Mouse (Mus musculus): ENCODE results near the gene Fkbp2. TPM values are rescaled to one million over a fixed set of nuclear protein-coding genes. Genes with fewer than 3 reads are reported as not detected.

Gene Fkbp2
- polyA plus RNA-seq, 1 experiment from 2014 or later: 101 TPM

GRCm38 (mm10) chr19:6968491-6969271, 11.6 kb downstream of the Fkbp2 start:
- 16% methylated on average over 15 of the region's 15 CpGs for WGBS
- peak overlapping the region; percentile 47 for H3K4me2 ChIP-seq (ENCODE audit: low read length)
- no peaks in the 10 kb centered on the region for H3K36me3 ChIP-seq (ENCODE audit: control insufficient read depth, insufficient read depth)
- H3K4me1 ChIP-seq (replicated peaks; ENCODE audit: control insufficient read depth, insufficient read depth, low read length): peaks cover 14% of the 10 kb centered on the region
- peak overlapping the region; percentile 42 for H3K4me3 ChIP-seq (replicated peaks; ENCODE audit: low read length)
- H3K27ac ChIP-seq (ENCODE audit: low read length): no peak overlapping the region
- ATAC-seq: no peak
- no peaks in the 10 kb centered on the region for H3K9me3 ChIP-seq (ENCODE audit: control insufficient read depth, low read length)
- peaks cover 15% of the 10 kb centered on the region; the same call in 1 of the 2 replicates for H3K27me3 ChIP-seq (replicated peaks; ENCODE audit: control insufficient read depth, insufficient read depth, low read length)
- no peak overlapping the region for H3K9ac ChIP-seq (replicated peaks; ENCODE audit: low read depth, low read length)

GRCm38 (mm10) chr19:6956461-6956860, 23.8 kb downstream of the Fkbp2 start:
- Histone ChIP-seq H3K27me3 (replicated peaks; ENCODE audit: control insufficient read depth, insufficient read depth, low read length) (no peaks in the 10 kb centered on the region), H3K27ac (ENCODE audit: low read length) (no peak overlapping the region), H3K4me3 (replicated peaks; ENCODE audit: low read length) (no peak overlapping the region), H3K4me1 (replicated peaks; ENCODE audit: control insufficient read depth, insufficient read depth, low read length) (peaks cover 11% of the 10 kb centered on the region), H3K9me3 (ENCODE audit: control insufficient read depth, low read length) (no peaks in the 10 kb centered on the region), H3K4me2 (ENCODE audit: low read length) (no peak overlapping the region), H3K36me3 (ENCODE audit: control insufficient read depth, insufficient read depth) (no peaks in the 10 kb centered on the region), H3K9ac (replicated peaks; ENCODE audit: low read depth, low read length) (no peak overlapping the region)
- WGBS: 87% methylated on average over 10 of the region's 10 CpGs
- no peak for ATAC-seq

GRCm38 (mm10) chr19:6955424-6955823, 24.9 kb downstream of the Fkbp2 start:
- WGBS: 90% methylated on average over 7 of the region's 7 CpGs
- Histone ChIP-seq H3K4me2 (ENCODE audit: low read length) (no peak overlapping the region), H3K9me3 (ENCODE audit: control insufficient read depth, low read length) (no peaks in the 10 kb centered on the region)

GRCm38 (mm10) chr19:6954046-6954445, 26.3 kb downstream of the Fkbp2 start:
- 45% methylated on average over 9 of the region's 9 CpGs for WGBS

More at GRCm38 (mm10) chr19:6955424-6955823, 24.9 kb downstream of the Fkbp2 start:
- ATAC-seq: no peak
- Histone ChIP-seq H3K27me3 (replicated peaks; ENCODE audit: control insufficient read depth, insufficient read depth, low read length) (no peaks in the 10 kb centered on the region), H3K4me1 (replicated peaks; ENCODE audit: control insufficient read depth, insufficient read depth, low read length) (peaks cover 11% of the 10 kb centered on the region), H3K4me3 (replicated peaks; ENCODE audit: low read length) (no peak overlapping the region), H3K27ac (ENCODE audit: low read length) (no peak overlapping the region), H3K9ac (replicated peaks; ENCODE audit: low read depth, low read length) (no peak overlapping the region), H3K36me3 (ENCODE audit: control insufficient read depth, insufficient read depth) (no peaks in the 10 kb centered on the region)

GRCm38 (mm10) chr19:6952712-6953037, 27.6 kb downstream of the Fkbp2 start:
- peak overlapping the region; percentile 77 for H3K4me2 ChIP-seq (ENCODE audit: low read length)
- no peak for ATAC-seq
- no peak overlapping the region; the same call in 1 of the 2 replicates for H3K27ac ChIP-seq (ENCODE audit: low read length)
- peaks cover 17% of the 10 kb centered on the region for H3K4me1 ChIP-seq (replicated peaks; ENCODE audit: control insufficient read depth, insufficient read depth, low read length)
- no peak overlapping the region; the same call in 1 of the 2 replicates for H3K4me3 ChIP-seq (replicated peaks; ENCODE audit: low read length)
- no peaks in the 10 kb centered on the region for H3K27me3 ChIP-seq (replicated peaks; ENCODE audit: control insufficient read depth, insufficient read depth, low read length)
- 28% methylated on average over 3 of the region's 3 CpGs for WGBS
- no peaks in the 10 kb centered on the region for H3K9me3 ChIP-seq (ENCODE audit: control insufficient read depth, low read length)
- no peaks in the 10 kb centered on the region for H3K36me3 ChIP-seq (ENCODE audit: control insufficient read depth, insufficient read depth)
- peak overlapping the region; percentile 14; the same call in 1 of the 2 replicates for H3K9ac ChIP-seq (replicated peaks; ENCODE audit: low read depth, low read length)

More at GRCm38 (mm10) chr19:6954046-6954445, 26.3 kb downstream of the Fkbp2 start:
- Histone ChIP-seq H3K27me3 (replicated peaks; ENCODE audit: control insufficient read depth, insufficient read depth, low read length) (no peaks in the 10 kb centered on the region), H3K4me1 (replicated peaks; ENCODE audit: control insufficient read depth, insufficient read depth, low read length) (peaks cover 17% of the 10 kb centered on the region), H3K9ac (replicated peaks; ENCODE audit: low read depth, low read length) (no peak overlapping the region), H3K4me2 (ENCODE audit: low read length) (no peak overlapping the region), H3K9me3 (ENCODE audit: control insufficient read depth, low read length) (no peaks in the 10 kb centered on the region), H3K36me3 (ENCODE audit: control insufficient read depth, insufficient read depth) (no peaks in the 10 kb centered on the region), H3K4me3 (replicated peaks; ENCODE audit: low read length) (no peak overlapping the region), H3K27ac (ENCODE audit: low read length) (no peak overlapping the region)
- no peak for ATAC-seq

- H3K27me3 ChIP-seq (replicated peaks; ENCODE audit: control insufficient read depth, insufficient read depth, low read length): no peaks in the 10 kb centered on the region
- ATAC-seq: peak; percentile 39
- no peaks in the 10 kb centered on the region for H3K9me3 ChIP-seq (ENCODE audit: control insufficient read depth, low read length)
- peak overlapping the region; percentile 77 for H3K4me2 ChIP-seq (ENCODE audit: low read length)
- peak overlapping the region; percentile 95 for H3K27ac ChIP-seq (ENCODE audit: low read length)
- H3K4me1 ChIP-seq (replicated peaks; ENCODE audit: control insufficient read depth, insufficient read depth, low read length): peaks cover 17% of the 10 kb centered on the region
- no peaks in the 10 kb centered on the region for H3K36me3 ChIP-seq (ENCODE audit: control insufficient read depth, insufficient read depth)
- 3% methylated on average over 31 of the region's 31 CpGs for WGBS
- H3K4me3 ChIP-seq (replicated peaks; ENCODE audit: low read length): peak overlapping the region; percentile 68
- H3K9ac ChIP-seq (replicated peaks; ENCODE audit: low read depth, low read length): peak overlapping the region; percentile 76
These were observed 28.1 kb downstream of the Fkbp2 start for GRCm38 (mm10) chr19:6951994-6952711.

GRCm38 (mm10) chr19:6951381-6951968, 28.8 kb downstream of the Fkbp2 start:
- Histone ChIP-seq H3K27ac (ENCODE audit: low read length) (peak overlapping the region; percentile 95), H3K4me1 (replicated peaks; ENCODE audit: control insufficient read depth, insufficient read depth, low read length) (peaks cover 17% of the 10 kb centered on the region), H3K9me3 (ENCODE audit: control insufficient read depth, low read length) (no peaks in the 10 kb centered on the region), H3K9ac (replicated peaks; ENCODE audit: low read depth, low read length) (peak overlapping the region; percentile 76), H3K4me2 (ENCODE audit: low read length) (peak overlapping the region; percentile 77), H3K27me3 (replicated peaks; ENCODE audit: control insufficient read depth, insufficient read depth, low read length) (no peaks in the 10 kb centered on the region), H3K4me3 (replicated peaks; ENCODE audit: low read length) (peak overlapping the region; percentile 68), H3K36me3 (ENCODE audit: control insufficient read depth, insufficient read depth) (no peaks in the 10 kb centered on the region)
- under 1% methylated on average over 35 of the region's 35 CpGs for WGBS
- ATAC-seq: peak; percentile 90

- Histone ChIP-seq H3K4me2 (ENCODE audit: low read length) (peak overlapping the region; percentile 77), H3K27ac (ENCODE audit: low read length) (peak overlapping the region; percentile 95), H3K36me3 (ENCODE audit: control insufficient read depth, insufficient read depth) (peaks cover 2% of the 10 kb centered on the region; the same call in 1 of the 2 replicates), H3K4me1 (replicated peaks; ENCODE audit: control insufficient read depth, insufficient read depth, low read length) (peaks cover 17% of the 10 kb centered on the region), H3K4me3 (replicated peaks; ENCODE audit: low read length) (peak overlapping the region; percentile 68), H3K27me3 (replicated peaks; ENCODE audit: control insufficient read depth, insufficient read depth, low read length) (no peaks in the 10 kb centered on the region), H3K9me3 (ENCODE audit: control insufficient read depth, low read length) (no peaks in the 10 kb centered on the region), H3K9ac (replicated peaks; ENCODE audit: low read depth, low read length) (peak overlapping the region; percentile 76)
- under 1% methylated on average over 28 of the region's 28 CpGs for WGBS
- ATAC-seq: peak; percentile 65
These were observed 29.6 kb downstream of the Fkbp2 start for GRCm38 (mm10) chr19:6950613-6951153.

GRCm38 (mm10) chr19:6949951-6950350, 30.4 kb downstream of the Fkbp2 start:
- Histone ChIP-seq H3K9me3 (ENCODE audit: control insufficient read depth, low read length) (no peaks in the 10 kb centered on the region), H3K4me3 (replicated peaks; ENCODE audit: low read length) (peak overlapping the region; percentile 68), H3K36me3 (ENCODE audit: control insufficient read depth, insufficient read depth) (peaks cover 2% of the 10 kb centered on the region; the same call in 1 of the 2 replicates), H3K9ac (replicated peaks; ENCODE audit: low read depth, low read length) (peak overlapping the region; percentile 76; the same call in 1 of the 2 replicates), H3K27me3 (replicated peaks; ENCODE audit: control insufficient read depth, insufficient read depth, low read length) (no peaks in the 10 kb centered on the region), H3K4me1 (replicated peaks; ENCODE audit: control insufficient read depth, insufficient read depth, low read length) (peaks cover 17% of the 10 kb centered on the region), H3K4me2 (ENCODE audit: low read length) (peak overlapping the region; percentile 77), H3K27ac (ENCODE audit: low read length) (no peak overlapping the region)
- 51% methylated on average over 5 of the region's 5 CpGs for WGBS
- ATAC-seq: no peak

Measured in forebrain, embryonic 16.5 days (tissue).